Mouse (Mus musculus) ES-Bruce4 (cell line): Measurements from ENCODE around the gene Thrap3. TPM values are rescaled to one million over a fixed set of nuclear protein-coding genes. Genes with fewer than 3 reads are reported as not detected.

ENCODE experiments used
- H3K27ac ChIP-seq: 2 replicates; pipeline ENCODE4 v1.5.1; 2012; ENCODE audit warnings: low read length, inconsistent platforms; ENCODE audit not compliant: insufficient read depth
- H3K27me3 ChIP-seq: 2 replicates; pipeline ENCODE4 v1.6.1; 2012; ENCODE audit warnings: mild to moderate bottlenecking, low read length, inconsistent platforms; ENCODE audit not compliant: control insufficient read depth, poor library complexity, insufficient read depth, severe bottlenecking
- H3K36me3 ChIP-seq: 2 replicates; pipeline ENCODE4 v1.6.1; 2012; ENCODE audit warnings: inconsistent platforms, mild to moderate bottlenecking, low read length, moderate library complexity; ENCODE audit not compliant: control insufficient read depth, poor library complexity, insufficient read depth, severe bottlenecking
- H3K4me1 ChIP-seq: one replicate; pipeline ENCODE4 v1.8.1; 2011; ENCODE audit warnings: low read length; ENCODE audit not compliant: control insufficient read depth, insufficient read depth
- H3K4me3 ChIP-seq: 2 replicates; pipeline ENCODE4 v1.5.1; 2011; ENCODE audit warnings: low read depth, mild to moderate bottlenecking, low read length
- H3K9ac ChIP-seq: 2 replicates; pipeline ENCODE4 v1.6.1; 2012; ENCODE audit warnings: low read depth, mild to moderate bottlenecking, inconsistent platforms; ENCODE audit not compliant: poor library complexity, severe bottlenecking
- H3K9me3 ChIP-seq: replicated peaks from 2 replicates; pipeline ENCODE4 v1.6.1; 2012; ENCODE audit warnings: mild to moderate bottlenecking, low read length, inconsistent platforms; ENCODE audit not compliant: control insufficient read depth, poor library complexity, insufficient read depth, severe bottlenecking
- CTCF ChIP-seq: IDR thresholded peaks from one replicate; pipeline ENCODE4 v1.8.1; 2011; ENCODE audit warnings: low read depth, low read length
- EP300 ChIP-seq: IDR thresholded peaks from 2 replicates; pipeline ENCODE4 v1.6.1; 2011; ENCODE audit warnings: low read depth, low read length; ENCODE audit not compliant: insufficient read depth
- POLR2A ChIP-seq: IDR thresholded peaks from one replicate; pipeline ENCODE4 v1.8.1; 2011; ENCODE audit warnings: low read length; ENCODE audit not compliant: insufficient read depth
- polyA plus RNA-seq: library from polyadenylated mRNA; stranded (reverse); fragments of >200 nt; gene quantifications from 2 replicates; pipeline ENCODE4 v1.2.4, GENCODE M21; 2011; ENCODE audit warnings: low read depth; ENCODE audit not compliant: missing spikeins, insufficient read depth, insufficient read length

Thrap3 gene
- polyA plus RNA-seq, 1 experiment, result 495 TPM

GRCm38 (mm10) chr4:126137773-126138172 lies 64.8 kb downstream of the Thrap3 start:
- H3K27ac ChIP-seq, result no peak overlapping the region
- no peak overlapping the region for H3K4me3 ChIP-seq
- H3K9ac ChIP-seq, result no peak overlapping the region
- H3K4me1 ChIP-seq, result no peaks in the 10 kb centered on the region
- TF ChIP-seq CTCF, result no peak
- TF ChIP-seq POLR2A, result no peak
- TF ChIP-seq EP300, result no peak
- H3K27me3 ChIP-seq, result no peaks in the 10 kb centered on the region
- H3K9me3 ChIP-seq, result no peaks in the 10 kb centered on the region
- no peaks in the 10 kb centered on the region for H3K36me3 ChIP-seq

GRCm38 (mm10) chr4:126134639-126135038 lies 67.9 kb downstream of the Thrap3 start:
- Histone ChIP-seq H3K9me3 (no peaks in the 10 kb centered on the region), H3K4me1 (no peaks in the 10 kb centered on the region), H3K27me3 (no peaks in the 10 kb centered on the region), H3K27ac (no peak overlapping the region), H3K36me3 (no peaks in the 10 kb centered on the region), H3K4me3 (no peak overlapping the region), H3K9ac (no peak overlapping the region)
- TF ChIP-seq CTCF, result no peak
- no peak for TF ChIP-seq POLR2A
- TF ChIP-seq EP300, result no peak

GRCm38 (mm10) chr4:126134236-126134635 lies 68.3 kb downstream of the Thrap3 start:
- no peaks in the 10 kb centered on the region for H3K27me3 ChIP-seq
- no peaks in the 10 kb centered on the region for H3K9me3 ChIP-seq
- H3K4me3 ChIP-seq, result no peak overlapping the region
- H3K27ac ChIP-seq, result no peak overlapping the region
- no peaks in the 10 kb centered on the region for H3K4me1 ChIP-seq
- no peak for TF ChIP-seq POLR2A
- TF ChIP-seq CTCF, result no peak
- no peak for TF ChIP-seq EP300
- H3K36me3 ChIP-seq, result peaks cover 3% of the 10 kb centered on the region; the same call in 1 of the 2 replicates
- H3K9ac ChIP-seq, result no peak overlapping the region

GRCm38 (mm10) chr4:126132636-126133264 lies 69.8 kb downstream of the Thrap3 start:
- H3K36me3 ChIP-seq, result peaks cover 7% of the 10 kb centered on the region; the same call in 1 of the 2 replicates
- H3K9ac ChIP-seq, result no peak overlapping the region
- H3K27ac ChIP-seq, result no peak overlapping the region
- no peaks in the 10 kb centered on the region for H3K4me1 ChIP-seq
- H3K9me3 ChIP-seq, result no peaks in the 10 kb centered on the region
- H3K4me3 ChIP-seq, result no peak overlapping the region
- TF ChIP-seq CTCF (no peak), EP300 (no peak), POLR2A (no peak)
- H3K27me3 ChIP-seq, result no peaks in the 10 kb centered on the region

GRCm38 (mm10) chr4:126131290-126132121 lies 71.1 kb downstream of the Thrap3 start:
- H3K4me3 ChIP-seq, result no peak overlapping the region
- H3K4me1 ChIP-seq, result no peaks in the 10 kb centered on the region
- no peak overlapping the region for H3K27ac ChIP-seq
- H3K9ac ChIP-seq, result no peak overlapping the region
- TF ChIP-seq POLR2A (no peak), CTCF (no peak), EP300 (no peak)
- H3K9me3 ChIP-seq, result no peaks in the 10 kb centered on the region
- H3K27me3 ChIP-seq, result no peaks in the 10 kb centered on the region
- H3K36me3 ChIP-seq, result peaks cover 7% of the 10 kb centered on the region; the same call in 1 of the 2 replicates

GRCm38 (mm10) chr4:126130502-126130901 lies 72.1 kb downstream of the Thrap3 start:
- H3K27ac ChIP-seq, result no peak overlapping the region
- H3K9me3 ChIP-seq, result no peaks in the 10 kb centered on the region
- no peaks in the 10 kb centered on the region for H3K27me3 ChIP-seq
- no peak for TF ChIP-seq CTCF
- no peak for TF ChIP-seq POLR2A
- TF ChIP-seq EP300, result no peak
- peaks cover 7% of the 10 kb centered on the region; the same call in 1 of the 2 replicates for H3K36me3 ChIP-seq
- no peaks in the 10 kb centered on the region for H3K4me1 ChIP-seq
- H3K4me3 ChIP-seq, result no peak overlapping the region
- no peak overlapping the region for H3K9ac ChIP-seq
